Mouse (Mus musculus): ENCODE data around the gene Thrsp. TPM values are rescaled to one million over a fixed set of nuclear protein-coding genes. Genes with fewer than 3 reads are reported as not detected.

Gene Thrsp
- total RNA-seq, 2 experiments from 2014 or later, result 20.5 to 28.4 TPM

GRCm38 (mm10) chr7:97420406-97420805 lies 2.9 kb upstream of the Thrsp start:
- DNase-seq, result no peak
- intact Hi-C loops (cut with DNase I), result no loop called here

GRCm38 (mm10) chr7:97419163-97419562 lies 1.6 kb upstream of the Thrsp start:
- intact Hi-C loops (cut with DNase I), result no loop called here

GRCm38 (mm10) chr7:97418717-97419116 lies 1.2 kb upstream of the Thrsp start:
- intact Hi-C loops (cut with DNase I), result no loop called here
- DNase-seq, result peak in 1 of 2 experiments; percentile 45

More at GRCm38 (mm10) chr7:97419163-97419562, 1.6 kb upstream of the Thrsp start:
- DNase-seq, result no peak

GRCm38 (mm10) chr7:97416473-97416872 lies 1.1 kb downstream of the Thrsp start:
- DNase-seq, result no peak
- intact Hi-C loops (cut with DNase I), result no loop called here

- no peak for DNase-seq
- intact Hi-C loops (cut with DNase I), result no loop called here
These were observed 2.4 kb downstream of the Thrsp start for GRCm38 (mm10) chr7:97414915-97415687.

GRCm38 (mm10) chr7:97414426-97414825 lies 3.1 kb downstream of the Thrsp start:
- intact Hi-C loops (cut with DNase I), result no loop called here
- peak; percentile 63 to 70 for DNase-seq

- no peak for DNase-seq
- intact Hi-C loops (cut with DNase I), result no loop called here
These were observed 3.5 kb downstream of the Thrsp start for GRCm38 (mm10) chr7:97413981-97414380.

GRCm38 (mm10) chr7:97411575-97411974 lies 6.0 kb downstream of the Thrsp start:
- no peak for DNase-seq
- intact Hi-C loops (cut with DNase I), result no loop called here

- intact Hi-C loops (cut with DNase I), result no loop called here
These were observed 6.4 kb downstream of the Thrsp start for GRCm38 (mm10) chr7:97411106-97411505.

GRCm38 (mm10) chr7:97407145-97407544 lies 10.4 kb downstream of the Thrsp start:
- intact Hi-C loops (cut with DNase I), result no loop called here
- no peak for DNase-seq

More at GRCm38 (mm10) chr7:97411106-97411505, 6.4 kb downstream of the Thrsp start:
- DNase-seq, result no peak

GRCm38 (mm10) chr7:97399960-97400715 lies 17.4 kb downstream of the Thrsp start, which contains the start of gene Ndufc2:
Gene Ndufc2, plus strand, starts transcription at chr7:97400003.
- DNase-seq, result peak; percentile 83 to 86
- intact Hi-C loops (cut with DNase I), result loop anchor here (2.0 kb wide), 1 partner anchor 29 kb away; the partner anchor contains the start of gene Alg8

- DNase-seq, result no peak
- intact Hi-C loops (cut with DNase I), result loop anchor here (2.0 kb wide), 1 partner anchor 28 kb away; the partner anchor contains the start of gene Alg8
These were observed 18.6 kb downstream of the Thrsp start for GRCm38 (mm10) chr7:97398943-97399342.

- intact Hi-C loops (cut with DNase I), result no loop called here
- no peak for DNase-seq
These were observed 23.2 kb downstream of the Thrsp start for GRCm38 (mm10) chr7:97394375-97394774.

GRCm38 (mm10) chr7:97392079-97392445 lies 25.5 kb downstream of the Thrsp start:
- DNase-seq, result no peak
- intact Hi-C loops (cut with DNase I), result no loop called here

- DNase-seq, result peak in 1 of 2 experiments; percentile 25
- intact Hi-C loops (cut with DNase I), result no loop called here
These were observed 26.0 kb downstream of the Thrsp start for GRCm38 (mm10) chr7:97391293-97392078.

- DNase-seq, result no peak
- intact Hi-C loops (cut with DNase I), result no loop called here
These were observed 29.0 kb downstream of the Thrsp start for GRCm38 (mm10) chr7:97388541-97388940.

- intact Hi-C loops (cut with DNase I), result no loop called here
- no peak for DNase-seq
These were observed 29.9 kb downstream of the Thrsp start for GRCm38 (mm10) chr7:97387561-97388147.

- intact Hi-C loops (cut with DNase I), result no loop called here
- DNase-seq, result peak; percentile 27 to 55
These were observed 30.6 kb downstream of the Thrsp start for GRCm38 (mm10) chr7:97386806-97387370.

GRCm38 (mm10) chr7:97386106-97386805 lies 31.3 kb downstream of the Thrsp start:
- peak; percentile 49 to 51 for DNase-seq
- intact Hi-C loops (cut with DNase I), result no loop called here

Data from heart, postnatal 10 days (tissue).